Mouse (Mus musculus) hindbrain, embryonic 15.5 days (tissue): ENCODE data around the gene Strip1. TPM values are rescaled to one million over a fixed set of nuclear protein-coding genes. Genes with fewer than 3 reads are reported as not detected.

ENCODE experiments used
- ATAC-seq: fragments of 200-750 bp; cut with Nextera tagmentation; 2 replicates; pipeline ENCODE4 v1.8.0; 2017; ENCODE audit warnings: low read depth, moderate number of reproducible peaks, moderate TSS enrichment; ENCODE audit not compliant: low FRiP score
- H3K27ac ChIP-seq: fragments of 300-500 bp; sonication (generic); replicated peaks from 2 replicates; pipeline ENCODE4 v1.5.1; 2015; ENCODE audit warnings: mild to moderate bottlenecking, inconsistent platforms
- H3K27me3 ChIP-seq: fragments of 300-500 bp; sonication (generic); 2 replicates; pipeline ENCODE4 v1.6.1; 2015; ENCODE audit warnings: control low read depth, inconsistent platforms
- H3K36me3 ChIP-seq: fragments of 300-500 bp; sonication (generic); 2 replicates; pipeline ENCODE4 v1.6.1; 2015; ENCODE audit warnings: control low read depth, inconsistent platforms
- H3K4me1 ChIP-seq: fragments of 300-500 bp; sonication (generic); replicated peaks from 2 replicates; pipeline ENCODE4 v1.6.1; 2015; ENCODE audit warnings: control low read depth, inconsistent platforms
- H3K4me2 ChIP-seq: fragments of 300-500 bp; sonication (generic); 2 replicates; pipeline ENCODE4 v1.6.1; 2015; ENCODE audit warnings: moderate library complexity, mild to moderate bottlenecking, inconsistent platforms
- H3K4me3 ChIP-seq: fragments of 300-500 bp; sonication (generic); 2 replicates; pipeline ENCODE4 v1.5.1; 2015; ENCODE audit warnings: mild to moderate bottlenecking, inconsistent platforms
- H3K9ac ChIP-seq: fragments of 300-500 bp; sonication (generic); 2 replicates; pipeline ENCODE4 v1.6.1; 2015; ENCODE audit warnings: inconsistent platforms
- H3K9me3 ChIP-seq: fragments of 300-500 bp; sonication (generic); 2 replicates; pipeline ENCODE4 v1.6.1; 2016; ENCODE audit warnings: control low read depth, inconsistent platforms
- WGBS: fragments of 180-500 bp; shearing (Covaris S2); methylation state at CpG from one replicate; pipeline ENCODE4 v1.1.7; 2015; 5-methylcytosine and 5-hydroxymethylcytosine counted together
- polyA plus RNA-seq: library from polyadenylated mRNA; unstranded; fragments of >200 nt; fragmentation: Nextera tagmentation; extraction: Ambion mirVana; gene quantifications from 2 replicates; pipeline ENCODE4 v1.2.1, GENCODE M21; 2015

Gene Strip1
- polyA plus RNA-seq, 1 experiment from 2014 or later = 157 TPM

DNA sequence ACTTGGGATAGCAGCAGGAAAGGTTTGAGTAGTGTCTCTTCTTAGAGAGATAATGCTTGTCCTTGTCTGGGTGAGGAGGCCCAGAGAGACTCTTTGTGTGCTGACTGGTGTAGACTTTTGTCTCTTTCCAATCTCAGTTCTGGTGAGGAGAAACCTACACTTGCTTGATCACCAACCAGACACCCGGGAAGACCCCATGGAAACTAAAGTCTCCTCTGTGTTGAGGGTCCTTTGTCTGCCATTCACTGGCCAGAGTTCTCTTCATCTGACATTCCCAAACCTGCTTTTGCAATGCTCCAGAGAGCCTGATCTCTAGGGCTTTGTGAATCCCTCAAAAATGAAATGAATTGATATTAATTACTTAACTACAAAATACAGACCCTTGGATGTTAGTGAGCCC lies 47.6 kb downstream of the Strip1 start:
- H3K36me3 ChIP-seq = no peaks in the 10 kb centered on the region
- no peak overlapping the region for H3K4me2 ChIP-seq
- H3K4me3 ChIP-seq = no peak overlapping the region
- no peak overlapping the region for H3K27ac ChIP-seq
- H3K9ac ChIP-seq = no peak overlapping the region
- H3K27me3 ChIP-seq = peaks cover 68% of the 10 kb centered on the region
- no peak for ATAC-seq
- 0% methylated on average over 1 of the region's 1 CpGs for WGBS
- no peaks in the 10 kb centered on the region for H3K9me3 ChIP-seq
- H3K4me1 ChIP-seq = peaks cover 8% of the 10 kb centered on the region

DNA sequence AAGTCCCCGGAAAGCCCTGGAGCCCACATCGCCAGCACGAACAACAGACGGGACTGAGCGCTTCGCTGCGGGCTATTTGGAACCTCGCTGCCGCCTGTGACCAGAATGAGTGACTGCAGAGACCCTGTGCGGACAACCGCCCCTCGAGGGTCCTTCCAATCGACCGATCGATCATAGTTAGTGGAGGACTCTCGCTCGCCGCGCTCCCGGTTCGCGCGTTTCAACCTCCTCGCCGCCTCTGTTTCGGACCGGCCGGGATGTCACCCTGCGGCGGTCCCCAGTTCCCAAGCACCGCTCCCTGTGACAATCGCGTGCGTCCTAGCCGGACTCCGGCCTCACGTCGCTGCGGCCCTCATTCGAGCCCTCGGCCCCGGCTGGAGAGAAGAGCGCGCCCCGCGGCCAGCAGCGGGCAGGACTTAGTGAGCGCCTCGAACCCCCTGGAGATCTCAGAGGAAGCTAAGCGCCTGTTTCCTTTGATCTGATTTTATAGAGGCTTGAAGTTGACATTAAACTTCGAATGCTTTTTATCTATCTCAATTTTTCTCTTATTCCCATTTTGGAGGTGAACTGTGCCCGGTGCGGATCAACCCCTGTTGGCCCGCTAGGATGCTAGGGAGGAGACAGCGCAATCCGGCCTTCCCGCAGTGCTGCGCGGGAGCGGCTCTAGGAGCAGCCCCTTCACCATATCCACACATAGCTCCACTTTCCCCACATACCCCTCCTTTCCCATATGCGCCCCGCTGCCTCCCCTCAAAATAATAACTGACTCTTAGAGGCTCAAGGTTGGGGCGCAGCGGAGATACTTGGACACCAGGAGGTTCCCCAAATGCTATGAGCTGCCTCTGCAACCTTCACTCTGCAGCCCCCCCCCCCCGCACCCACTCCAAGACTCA lies 48.4 kb downstream of the Strip1 start:
- H3K9ac ChIP-seq = no peak overlapping the region
- no peak for ATAC-seq
- peak overlapping the region; percentile 9 for H3K4me3 ChIP-seq
- H3K27ac ChIP-seq = no peak overlapping the region
- H3K27me3 ChIP-seq = peaks cover 74% of the 10 kb centered on the region
- WGBS = 1% methylated on average over 65 of the region's 65 CpGs
- peak overlapping the region; percentile 45 for H3K4me2 ChIP-seq
- H3K4me1 ChIP-seq = peaks cover 8% of the 10 kb centered on the region
- H3K9me3 ChIP-seq = no peaks in the 10 kb centered on the region
- H3K36me3 ChIP-seq = no peaks in the 10 kb centered on the region

DNA sequence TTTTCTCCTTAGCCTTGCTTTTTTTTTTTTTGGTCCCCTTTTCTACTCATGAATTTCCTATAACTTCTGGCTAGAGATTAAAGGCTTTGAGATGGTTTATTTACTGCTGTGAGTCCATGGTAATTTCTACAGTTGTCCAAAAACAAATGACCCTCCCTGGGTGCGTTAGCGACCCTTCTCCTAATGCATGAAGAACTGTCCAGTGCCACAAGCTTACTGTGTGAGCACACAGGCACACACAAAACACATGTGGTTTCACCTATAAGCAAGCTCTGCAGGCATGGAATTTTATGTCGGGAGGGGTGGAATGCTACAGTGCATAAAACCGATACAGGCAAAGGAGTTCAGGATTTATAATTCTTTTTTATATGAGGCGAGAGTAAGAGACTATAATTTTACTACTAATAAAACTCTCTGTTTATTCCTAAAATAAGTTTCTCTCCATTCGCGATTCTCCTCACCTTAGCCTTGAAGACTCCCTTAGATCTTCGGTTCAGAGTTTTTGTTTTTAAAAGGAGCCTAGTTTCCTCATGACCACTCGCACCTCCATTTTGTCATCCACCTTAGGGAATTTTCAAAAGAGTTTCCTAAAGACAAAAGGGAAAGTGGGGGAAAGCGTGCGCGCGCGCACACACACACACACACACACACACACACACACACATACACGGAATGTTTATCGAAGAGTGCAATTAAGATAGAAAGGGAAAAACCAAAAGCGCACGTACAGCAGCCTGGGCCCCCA lies 49.2 kb downstream of the Strip1 start:
- Histone ChIP-seq H3K9ac (no peak overlapping the region), H3K4me2 (peak overlapping the region; percentile 45), H3K4me1 (peaks cover 8% of the 10 kb centered on the region), H3K36me3 (no peaks in the 10 kb centered on the region), H3K27me3 (peaks cover 72% of the 10 kb centered on the region), H3K9me3 (no peaks in the 10 kb centered on the region), H3K27ac (no peak overlapping the region), H3K4me3 (peak overlapping the region; percentile 9)
- WGBS = 3% methylated on average over 18 of the region's 18 CpGs
- no peak for ATAC-seq

DNA sequence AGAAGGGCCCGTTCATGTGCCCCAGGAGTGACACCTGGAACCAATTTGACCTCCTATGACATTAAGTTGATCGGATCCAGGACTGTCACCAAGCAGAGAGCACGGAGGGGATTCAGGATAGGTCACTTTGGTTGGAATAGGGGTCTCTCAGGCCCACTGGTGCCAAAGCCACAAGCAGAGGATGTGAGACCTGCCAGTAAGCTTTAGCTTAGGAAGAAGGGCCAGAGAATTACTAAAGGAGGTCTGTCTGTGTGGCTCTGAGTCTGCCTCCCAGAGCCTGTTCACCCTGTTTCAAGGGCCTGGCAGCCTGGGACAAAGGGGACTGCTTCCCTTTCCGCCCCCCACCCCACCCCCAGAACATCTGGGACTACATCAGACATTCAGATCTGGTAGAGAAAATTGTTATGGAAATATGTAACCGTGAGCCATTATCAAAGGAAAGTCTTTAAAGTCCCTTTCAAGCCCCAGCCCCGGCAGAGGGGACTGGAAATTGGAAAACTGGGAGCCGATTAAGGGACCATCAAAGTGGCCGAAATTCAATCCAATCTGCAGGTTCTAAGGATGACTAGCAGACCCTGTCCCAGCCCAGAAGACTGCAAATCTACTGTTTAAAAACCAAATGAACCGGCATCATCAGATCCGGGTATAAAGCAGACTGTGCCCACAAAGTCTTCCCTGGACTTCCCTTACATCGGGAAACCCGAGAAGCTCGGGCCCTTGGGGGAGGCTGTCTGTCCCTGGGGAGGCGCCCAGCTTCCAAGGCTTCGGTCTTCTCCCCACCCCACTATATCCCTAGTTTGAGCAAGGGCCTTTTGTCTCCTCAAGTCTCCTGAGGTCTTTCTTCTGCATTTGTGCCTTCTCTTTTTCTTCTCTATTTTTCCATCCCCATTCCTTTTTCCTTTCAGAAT lies 50.1 kb downstream of the Strip1 start:
- H3K9me3 ChIP-seq = no peaks in the 10 kb centered on the region
- H3K4me3 ChIP-seq = no peak overlapping the region
- H3K4me2 ChIP-seq = no peak overlapping the region
- H3K4me1 ChIP-seq = peaks cover 8% of the 10 kb centered on the region
- 5% methylated on average over 15 of the region's 15 CpGs for WGBS
- H3K9ac ChIP-seq = no peak overlapping the region
- H3K27ac ChIP-seq = no peak overlapping the region
- no peak for ATAC-seq
- H3K27me3 ChIP-seq = peaks cover 65% of the 10 kb centered on the region
- no peaks in the 10 kb centered on the region for H3K36me3 ChIP-seq

DNA sequence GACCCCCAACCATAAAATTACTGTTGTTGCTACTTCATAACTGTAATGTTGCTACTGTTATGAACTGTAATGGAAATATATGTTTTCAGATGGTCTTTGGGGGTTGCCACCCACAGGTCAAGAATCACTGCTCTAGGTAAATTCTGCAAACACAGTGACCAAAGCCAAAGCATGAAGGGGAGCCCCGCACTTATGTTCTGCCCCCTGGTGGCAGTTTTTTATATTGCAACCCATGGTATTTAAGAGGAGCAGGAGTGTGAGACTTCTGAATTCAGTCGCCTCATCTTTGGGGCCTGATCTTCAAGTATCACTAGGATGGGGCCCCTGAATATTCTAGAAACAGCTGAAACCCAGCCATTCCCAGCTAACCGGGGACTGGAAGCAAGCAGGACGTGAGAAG lies 52.0 kb downstream of the Strip1 start:
- Histone ChIP-seq H3K27ac (no peak overlapping the region), H3K36me3 (no peaks in the 10 kb centered on the region), H3K9me3 (no peaks in the 10 kb centered on the region), H3K27me3 (peaks cover 46% of the 10 kb centered on the region), H3K4me2 (no peak overlapping the region), H3K9ac (no peak overlapping the region), H3K4me1 (peaks cover 8% of the 10 kb centered on the region), H3K4me3 (no peak overlapping the region)
- no peak for ATAC-seq
- 4% methylated on average over 4 of the region's 4 CpGs for WGBS

DNA sequence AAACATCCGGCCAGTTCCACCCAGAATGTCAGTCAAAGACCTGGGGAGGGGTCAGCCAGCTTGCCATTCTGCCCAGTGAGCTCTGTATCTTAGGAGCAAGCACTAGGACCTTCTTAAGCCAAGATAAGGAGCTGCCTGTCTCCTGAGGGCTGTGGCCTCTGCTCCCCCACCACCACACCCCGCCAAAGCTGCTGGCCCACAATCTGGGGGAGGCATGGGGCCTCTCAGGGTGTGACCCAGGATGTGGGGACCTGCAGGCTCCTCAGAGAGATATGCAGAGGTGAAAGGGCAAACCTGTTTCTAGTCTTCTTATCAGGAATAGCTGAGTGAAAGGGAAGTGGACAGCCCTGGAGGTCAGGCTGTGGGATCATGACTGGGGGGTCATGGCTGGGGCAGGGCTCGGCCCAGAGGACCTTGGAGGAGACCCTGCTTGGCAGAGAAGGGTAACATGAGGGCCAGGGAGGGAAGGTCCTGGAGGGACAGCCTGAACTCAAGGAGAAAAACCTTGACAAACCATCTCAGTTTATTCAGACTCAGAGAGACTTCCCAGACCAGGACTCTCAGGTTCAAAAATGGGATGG lies 53.6 kb downstream of the Strip1 start:
- no peak overlapping the region for H3K27ac ChIP-seq
- H3K36me3 ChIP-seq = no peaks in the 10 kb centered on the region
- no peaks in the 10 kb centered on the region for H3K9me3 ChIP-seq
- H3K4me3 ChIP-seq = no peak overlapping the region
- 48% methylated on average over 3 of the region's 3 CpGs for WGBS
- H3K27me3 ChIP-seq = peaks cover 34% of the 10 kb centered on the region
- ATAC-seq = no peak
- H3K4me1 ChIP-seq = peaks cover 3% of the 10 kb centered on the region
- H3K9ac ChIP-seq = no peak overlapping the region
- no peak overlapping the region for H3K4me2 ChIP-seq

DNA sequence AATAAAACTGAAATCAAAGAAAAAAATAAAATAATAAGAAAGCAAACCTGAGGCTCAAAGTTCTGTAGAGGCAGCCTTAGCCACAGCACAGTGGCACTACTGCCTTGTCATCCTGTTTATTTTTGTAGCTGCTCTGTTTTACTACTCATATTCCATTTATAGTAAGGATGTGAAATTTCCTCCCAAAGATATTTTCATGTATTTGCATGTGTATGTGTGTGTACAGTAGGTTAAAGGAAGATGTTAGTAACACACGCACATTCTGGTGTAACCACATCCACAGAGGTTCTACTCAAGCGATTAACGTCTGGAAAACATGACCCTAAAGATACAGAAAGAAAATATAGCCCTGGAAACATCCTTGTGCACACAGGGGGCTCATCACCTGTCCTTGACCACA lies 54.7 kb downstream of the Strip1 start:
- Histone ChIP-seq H3K4me2 (no peak overlapping the region), H3K9me3 (no peaks in the 10 kb centered on the region), H3K36me3 (no peaks in the 10 kb centered on the region), H3K9ac (no peak overlapping the region), H3K4me3 (no peak overlapping the region), H3K27ac (no peak overlapping the region), H3K4me1 (no peaks in the 10 kb centered on the region), H3K27me3 (peaks cover 34% of the 10 kb centered on the region)
- ATAC-seq = no peak
- WGBS = 90% methylated on average over 3 of the region's 3 CpGs

DNA sequence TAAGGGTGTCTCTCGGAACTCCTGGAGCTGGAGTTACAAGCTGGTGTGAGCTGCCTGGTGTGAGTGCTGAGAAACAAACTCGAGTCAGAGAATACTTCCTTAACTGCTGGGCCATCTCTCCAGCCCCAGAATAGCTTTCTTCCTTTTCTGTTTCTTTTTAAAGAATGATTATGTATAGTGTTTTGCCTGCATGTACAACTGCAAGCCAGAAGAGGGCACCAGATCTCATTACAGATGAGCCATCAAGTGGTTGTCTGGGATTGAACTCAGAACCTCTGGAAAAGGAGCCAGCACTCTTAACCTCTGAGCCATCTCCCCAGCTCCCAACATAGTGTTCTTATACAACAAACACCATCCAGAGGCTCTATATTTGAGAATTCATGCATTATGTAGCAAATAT lies 60.3 kb downstream of the Strip1 start:
- Histone ChIP-seq H3K9me3 (no peaks in the 10 kb centered on the region), H3K36me3 (no peaks in the 10 kb centered on the region)
- 54% methylated on average over 2 of the region's 2 CpGs for WGBS

DNA sequence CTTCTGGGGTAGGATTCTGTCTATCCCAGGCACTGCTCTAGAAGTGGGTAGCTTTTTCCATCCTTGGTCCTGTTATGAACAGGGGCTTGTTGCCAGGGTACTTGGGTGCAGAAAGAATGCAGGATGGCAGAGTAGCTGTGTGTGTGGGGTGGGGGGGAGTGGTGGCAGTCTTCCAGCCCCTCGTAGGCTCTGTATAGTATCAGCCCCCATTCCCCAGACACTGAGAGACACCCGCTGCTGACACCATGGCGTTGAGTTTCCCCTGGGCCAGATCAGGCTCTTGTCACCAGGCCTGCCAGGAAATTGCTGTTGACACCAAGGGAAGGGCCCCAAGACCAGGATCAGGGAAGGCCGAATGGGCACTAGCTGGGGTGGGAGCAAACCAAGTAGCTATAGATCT lies 62.8 kb downstream of the Strip1 start:
- Histone ChIP-seq H3K27me3 (no peaks in the 10 kb centered on the region), H3K4me3 (no peak overlapping the region), H3K4me1 (no peaks in the 10 kb centered on the region), H3K36me3 (no peaks in the 10 kb centered on the region), H3K27ac (no peak overlapping the region), H3K9ac (no peak overlapping the region), H3K4me2 (no peak overlapping the region), H3K9me3 (no peaks in the 10 kb centered on the region)
- 55% methylated on average over 4 of the region's 4 CpGs for WGBS
- ATAC-seq = peak; percentile 51; the same call in 1 of the 2 replicates

More for the DNA sequence above, 60.3 kb downstream of the Strip1 start:
- Histone ChIP-seq H3K27me3 (no peaks in the 10 kb centered on the region), H3K9ac (no peak overlapping the region), H3K4me3 (no peak overlapping the region), H3K4me1 (no peaks in the 10 kb centered on the region), H3K27ac (no peak overlapping the region), H3K4me2 (no peak overlapping the region)
- no peak for ATAC-seq

DNA sequence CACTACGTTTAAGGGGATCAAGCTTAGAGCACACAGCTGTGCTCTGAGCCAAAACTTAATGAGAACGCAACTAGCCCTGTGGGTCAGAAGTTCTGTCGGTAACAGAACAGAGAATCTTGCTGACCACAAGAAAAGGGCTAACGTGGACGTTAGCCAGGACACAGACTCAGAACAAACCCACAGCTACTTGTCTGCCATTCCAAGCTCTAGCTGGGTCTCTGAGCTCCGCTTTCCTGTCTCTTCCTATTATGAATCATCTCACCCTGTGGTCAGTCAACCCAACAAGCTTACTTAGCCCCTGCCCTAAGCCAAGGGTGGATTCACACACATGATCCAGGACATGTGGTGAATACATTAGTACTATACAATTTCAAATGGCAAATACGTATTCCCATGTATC lies 63.7 kb downstream of the Strip1 start:
- Histone ChIP-seq H3K4me1 (no peaks in the 10 kb centered on the region), H3K27me3 (no peaks in the 10 kb centered on the region), H3K36me3 (no peaks in the 10 kb centered on the region), H3K9me3 (no peaks in the 10 kb centered on the region), H3K27ac (no peak overlapping the region), H3K4me2 (no peak overlapping the region), H3K4me3 (no peak overlapping the region), H3K9ac (no peak overlapping the region)
- ATAC-seq = no peak
- 81% methylated on average over 7 of the region's 7 CpGs for WGBS

DNA sequence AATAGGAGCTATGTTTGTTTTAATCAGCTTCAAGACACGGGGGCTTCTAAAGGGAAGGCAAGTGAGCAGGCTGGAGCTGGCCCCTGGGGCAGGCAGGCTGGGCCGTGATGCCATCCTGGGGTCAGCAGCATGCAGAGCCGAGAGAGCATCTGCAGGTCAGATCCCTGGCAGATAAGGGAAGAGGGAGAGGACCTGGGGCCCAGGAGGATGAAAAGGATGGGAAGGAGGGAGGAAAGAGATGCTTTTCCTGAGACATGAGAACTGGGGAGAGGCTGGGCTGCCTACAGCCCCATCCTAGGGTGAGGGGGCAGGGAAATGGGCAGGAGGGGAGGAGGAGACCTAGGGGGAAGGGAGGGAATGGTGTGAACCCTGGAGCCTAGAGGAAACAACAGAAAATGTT lies 66.2 kb downstream of the Strip1 start:
- Histone ChIP-seq H3K9ac (no peak overlapping the region), H3K36me3 (no peaks in the 10 kb centered on the region), H3K4me1 (no peaks in the 10 kb centered on the region), H3K27ac (no peak overlapping the region), H3K27me3 (no peaks in the 10 kb centered on the region), H3K4me2 (no peak overlapping the region), H3K9me3 (no peaks in the 10 kb centered on the region), H3K4me3 (no peak overlapping the region)
- no peak for ATAC-seq
- whole genome bisulfite sequencing = 46% methylated on average over 3 of the region's 3 CpGs
